Mouse (Mus musculus): ENCODE measurements around the gene Cfap99.

- no peak for TF ChIP-seq CTCF (IDR thresholded peaks at IDR 0.05; ENCODE audit: low read depth, low read length)
- no peak for TF ChIP-seq POLR2A (IDR thresholded peaks at IDR 0.05; ENCODE audit: extremely low read depth, insufficient read depth, low read length)
Measured at GRCm38 (mm10) chr5:34269197-34269920, 19.0 kb upstream of the Cfap99 start.
